In the genomic region with DNA sequence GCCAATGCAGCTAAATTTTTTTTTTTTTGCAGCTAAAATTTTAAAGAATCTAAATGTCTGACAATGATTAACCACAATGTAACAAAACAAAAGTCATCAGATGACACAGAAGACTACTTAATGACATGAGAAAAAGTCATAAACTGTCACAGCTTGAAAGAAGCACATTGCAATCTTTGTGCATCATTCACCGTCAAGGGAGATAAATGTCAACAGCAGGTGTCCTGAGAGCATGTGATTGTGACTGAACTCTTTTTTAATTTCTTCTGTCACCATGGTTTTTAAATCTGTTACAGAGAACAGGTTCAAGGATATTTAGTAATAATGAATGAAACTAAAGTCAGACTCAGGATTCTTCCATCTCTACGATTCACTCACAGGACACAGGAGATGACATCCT, we compare ENCODE assay signal across 20 mouse cellular contexts.
"Had no signal": no experiment of that assay in that cellular context is flagged by ENCODE, and none has a peak within 500 bp of the region (broad histone marks: within the 10 kb centered on the region; RNA-seq: fewer than 3 reads in every experiment).

No protein-coding gene starts in this region.

- H3K4me1 ChIP-seq: midbrain, embryonic 13.5 days; midbrain, embryonic 15.5 days; neural tube, embryonic 13.5 days; neural tube, embryonic 15.5 days had no signal

- H3K9ac ChIP-seq: lung, embryonic 15.5 days; midbrain, embryonic 13.5 days; midbrain, embryonic 15.5 days; neural tube, embryonic 13.5 days; neural tube, embryonic 15.5 days had no signal

- H3K4me3 ChIP-seq: lung, embryonic 15.5 days; megakaryocyte, embryonic 14.5 days; midbrain, embryonic 13.5 days; midbrain, embryonic 15.5 days; neural tube, embryonic 13.5 days; neural tube, embryonic 15.5 days had no signal

- H3K9me3 ChIP-seq: lung, embryonic 15.5 days; megakaryocyte, embryonic 14.5 days; midbrain, embryonic 13.5 days; midbrain, embryonic 15.5 days; neural tube, embryonic 13.5 days; neural tube, embryonic 15.5 days had no signal

- H3K4me2 ChIP-seq: lung, embryonic 15.5 days; midbrain, embryonic 11.5 days; midbrain, embryonic 13.5 days; midbrain, embryonic 15.5 days; neural tube, embryonic 13.5 days; neural tube, embryonic 15.5 days had no signal

- H3K27ac ChIP-seq: lung, embryonic 15.5 days; macrophage; midbrain, embryonic 13.5 days; midbrain, embryonic 15.5 days; neural tube, embryonic 13.5 days; neural tube, embryonic 15.5 days had no signal

- H3K27me3 ChIP-seq: lung, embryonic 15.5 days; midbrain, embryonic 13.5 days; midbrain, embryonic 15.5 days; neural tube, embryonic 13.5 days; neural tube, embryonic 15.5 days had no signal

- DNase-seq: lung, adult 2 months; lung, postnatal 14 days; lung, postnatal 36 days; retina, postnatal 1 day; right cerebral cortex, adult 18-20 months; right cerebral cortex, postnatal 25 days; right cerebral cortex, postnatal 4 days; spleen, adult 18-20 months; thymus, adult 18-20 months; thymus, postnatal 14 days; thymus, postnatal 36 days had no signal

- ATAC-seq: lung, postnatal 0 days; midbrain, embryonic 13.5 days; midbrain, embryonic 15.5 days had no signal
